Mouse (Mus musculus): ENCODE measurements around the gene Slc25a19.

Slc25a19 gene

GRCm38 (mm10) chr11:115600743-115601142 lies 27.4 kb downstream of the Slc25a19 start:
- no peak for DNase-seq (ENCODE audit: low read depth, low spot score)

GRCm38 (mm10) chr11:115599722-115600121 lies 28.4 kb downstream of the Slc25a19 start:
- DNase-seq (ENCODE audit: low read depth, low spot score): no peak

GRCm38 (mm10) chr11:115598309-115598708 lies 29.8 kb downstream of the Slc25a19 start:
- no peak for DNase-seq (ENCODE audit: low read depth, low spot score)

GRCm38 (mm10) chr11:115595209-115595608 lies 32.9 kb downstream of the Slc25a19 start:
- no peak for DNase-seq (ENCODE audit: low read depth, low spot score)

- DNase-seq (ENCODE audit: low read depth, low spot score): no peak
Observed at GRCm38 (mm10) chr11:115590526-115591075, 37.5 kb downstream of the Slc25a19 start.

- no peak for DNase-seq (ENCODE audit: low read depth, low spot score)
Observed at GRCm38 (mm10) chr11:115587984-115588383, 40.1 kb downstream of the Slc25a19 start.

GRCm38 (mm10) chr11:115586403-115586802 lies 41.7 kb downstream of the Slc25a19 start:
- DNase-seq (ENCODE audit: low read depth, low spot score): no peak

GRCm38 (mm10) chr11:115585573-115586100 lies 42.5 kb downstream of the Slc25a19 start:
- DNase-seq (ENCODE audit: low read depth, low spot score): no peak

- DNase-seq (ENCODE audit: low read depth, low spot score): no peak
Observed at GRCm38 (mm10) chr11:115584376-115585073, 43.6 kb downstream of the Slc25a19 start.

GRCm38 (mm10) chr11:115582913-115583606 lies 45.0 kb downstream of the Slc25a19 start:
- DNase-seq (ENCODE audit: low read depth, low spot score): no peak

- no peak for DNase-seq (ENCODE audit: low read depth, low spot score)
Observed at GRCm38 (mm10) chr11:115579080-115579479, 49.0 kb downstream of the Slc25a19 start.

GRCm38 (mm10) chr11:115564961-115565360 lies 63.1 kb downstream of the Slc25a19 start:
- DNase-seq (ENCODE audit: low read depth, low spot score): no peak

Measured in forelimb bud, embryonic 11.5 days (tissue).